Mouse (Mus musculus): ENCODE data around the gene Shprh.
"Not testable (repeated sequence)": the region's sequence is repeated elsewhere in the genome, so short reads cannot be mapped to it uniquely, and the experiment has no call there.

Shprh gene

DNA sequence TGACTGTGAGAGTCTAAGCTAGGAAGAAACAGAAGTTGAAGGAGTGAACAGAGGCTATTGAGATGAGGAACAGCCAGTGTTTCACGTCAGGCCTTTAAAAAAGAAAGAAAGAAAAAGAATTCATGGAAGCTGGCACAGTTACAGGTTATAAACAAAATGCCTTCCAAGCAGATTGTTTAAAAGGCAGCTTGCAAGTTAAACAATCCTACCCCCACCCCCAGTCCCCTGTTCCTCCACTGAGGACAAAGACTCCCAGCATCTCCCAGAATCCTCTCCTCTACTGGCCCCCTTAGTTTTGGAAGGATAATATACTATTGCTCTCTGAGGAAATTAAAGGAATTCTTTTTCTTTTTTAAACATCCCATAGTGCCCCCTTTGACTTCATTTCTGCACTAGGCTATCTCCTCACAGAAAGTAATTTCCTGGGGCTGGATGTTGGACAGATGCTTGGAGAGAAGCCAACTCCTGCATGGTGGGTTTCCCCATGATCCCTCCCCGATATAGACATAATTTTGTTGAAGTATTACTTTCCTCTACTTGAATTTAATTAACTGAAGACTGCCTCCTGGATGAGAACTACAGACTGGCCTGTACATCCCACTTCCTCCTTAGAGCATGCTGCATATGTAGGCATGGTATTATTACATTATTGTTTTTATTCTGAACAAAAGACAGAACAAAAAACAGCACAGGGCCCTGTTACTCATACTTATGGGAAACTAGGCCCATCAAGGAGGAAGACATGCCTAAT is 101.2 kb downstream of the Shprh start:
- no peak for DNase-seq

DNA sequence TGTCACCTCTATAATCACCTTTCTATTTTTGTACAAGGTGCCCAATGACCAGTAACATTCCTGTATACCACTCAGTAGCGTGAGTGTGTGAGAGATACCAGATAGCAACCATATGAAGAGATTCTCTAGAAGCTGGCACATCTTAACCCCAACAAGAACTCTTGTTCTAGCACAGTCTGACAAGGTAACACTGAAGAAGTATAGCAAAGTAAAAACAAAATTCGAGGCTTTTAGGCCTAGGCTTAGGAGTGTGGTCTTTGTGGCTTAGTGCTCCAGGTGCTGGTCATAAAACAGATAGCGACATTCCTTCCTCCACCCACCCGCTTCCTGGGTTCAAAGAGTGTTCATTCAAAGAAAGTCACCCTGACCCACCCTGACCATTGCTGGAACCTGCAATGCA is 104.4 kb downstream of the Shprh start:
- not testable (repeated sequence) for DNase-seq

DNA sequence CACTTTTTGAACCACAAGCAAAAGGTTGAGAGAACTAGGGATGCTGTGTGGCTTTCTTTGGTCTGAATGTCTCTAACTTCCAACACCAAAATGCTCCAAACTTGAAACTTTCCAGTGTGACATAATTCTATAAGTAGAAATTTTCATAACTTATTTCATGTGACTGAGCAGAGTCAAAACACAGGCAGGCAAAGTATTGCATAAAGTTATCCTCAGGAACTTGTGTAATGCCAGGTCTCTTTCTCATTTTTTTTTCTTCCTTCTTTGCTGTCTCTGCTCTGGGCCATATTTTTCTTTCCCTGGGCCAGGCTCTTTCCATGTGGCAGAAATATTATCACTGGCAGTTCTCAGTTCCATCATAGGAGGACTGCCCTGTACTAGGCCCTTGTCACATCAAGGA is 110.9 kb downstream of the Shprh start:
- DNase-seq: no peak

DNA sequence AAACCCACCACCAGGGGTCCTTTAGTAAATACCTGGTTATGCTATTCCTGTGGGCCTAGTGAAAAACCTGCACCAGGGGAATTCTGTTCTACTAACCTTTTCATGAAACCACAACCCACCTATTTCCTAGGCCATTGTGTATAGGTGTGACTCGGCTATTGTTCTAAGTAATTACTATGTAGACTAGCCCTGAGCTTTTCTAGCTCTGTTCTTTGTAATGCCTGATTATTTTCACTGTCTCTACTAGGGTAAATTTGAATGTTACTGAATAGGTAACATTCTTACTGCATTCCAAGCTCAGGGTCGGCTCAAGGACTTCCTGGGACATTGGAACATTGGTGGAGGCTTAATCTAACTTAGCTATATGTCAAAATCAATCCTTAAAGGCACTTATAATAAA is 113.1 kb downstream of the Shprh start:
- not testable (repeated sequence) for DNase-seq

DNA sequence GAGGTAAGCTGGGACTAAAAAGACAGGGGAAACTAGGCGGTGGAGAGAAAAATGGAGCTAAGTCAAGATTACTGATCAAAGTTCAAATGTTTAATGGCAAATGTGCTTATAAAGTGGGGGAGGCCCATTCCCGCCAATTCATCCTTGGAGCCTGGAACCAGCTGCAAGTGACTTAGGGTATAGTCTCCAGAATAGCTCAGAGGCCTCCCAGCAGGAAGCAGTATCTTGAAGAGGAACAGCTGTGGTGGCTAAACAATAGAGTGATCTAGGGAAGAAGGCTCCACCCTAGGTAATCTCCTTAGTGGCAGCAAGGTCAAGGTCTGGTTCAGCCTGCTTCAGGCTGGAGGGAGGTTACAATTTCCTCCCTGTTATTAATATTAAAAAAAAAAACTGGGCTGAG is 114.6 kb downstream of the Shprh start:
- DNase-seq: not testable (repeated sequence)
